Mouse (Mus musculus): ENCODE data around the gene Grid2. TPM values are rescaled to one million over a fixed set of nuclear protein-coding genes. Genes with fewer than 3 reads are reported as not detected.
A peak's percentile ranks its signal among the peaks of the same experiment; 100 is the strongest.

Gene Grid2
- polyA plus RNA-seq, 1 experiment from 2014 or later: 2.1 TPM

- ATAC-seq (ENCODE audit: insufficient number of reproducible peaks, low FRiP score, low TSS enrichment, low read depth): no peak
- Histone ChIP-seq H3K27ac (replicated peaks) (no peak overlapping the region), H3K9me3 (replicated peaks) (no peaks in the 10 kb centered on the region), H3K27me3 (no peaks in the 10 kb centered on the region), H3K4me3 (replicated peaks) (no peak overlapping the region), H3K9ac (no peak overlapping the region), H3K4me2 (replicated peaks) (no peak overlapping the region), H3K4me1 (no peaks in the 10 kb centered on the region), H3K36me3 (no peaks in the 10 kb centered on the region)
- 57% methylated on average over 3 of the region's 3 CpGs for WGBS
Observed at GRCm38 (mm10) chr6:64327876-64328275, 1072.2 kb downstream of the Grid2 start.

GRCm38 (mm10) chr6:64398413-64399098 is 1142.9 kb downstream of the Grid2 start:
- no peak for ATAC-seq (ENCODE audit: insufficient number of reproducible peaks, low FRiP score, low TSS enrichment, low read depth)
- WGBS: 87% methylated on average over 4 of the region's 4 CpGs
- Histone ChIP-seq H3K27me3 (no peaks in the 10 kb centered on the region), H3K27ac (replicated peaks) (no peak overlapping the region), H3K9me3 (replicated peaks) (no peaks in the 10 kb centered on the region), H3K4me1 (no peaks in the 10 kb centered on the region), H3K4me3 (replicated peaks) (no peak overlapping the region), H3K9ac (no peak overlapping the region), H3K36me3 (no peaks in the 10 kb centered on the region), H3K4me2 (replicated peaks) (no peak overlapping the region)

DNA sequence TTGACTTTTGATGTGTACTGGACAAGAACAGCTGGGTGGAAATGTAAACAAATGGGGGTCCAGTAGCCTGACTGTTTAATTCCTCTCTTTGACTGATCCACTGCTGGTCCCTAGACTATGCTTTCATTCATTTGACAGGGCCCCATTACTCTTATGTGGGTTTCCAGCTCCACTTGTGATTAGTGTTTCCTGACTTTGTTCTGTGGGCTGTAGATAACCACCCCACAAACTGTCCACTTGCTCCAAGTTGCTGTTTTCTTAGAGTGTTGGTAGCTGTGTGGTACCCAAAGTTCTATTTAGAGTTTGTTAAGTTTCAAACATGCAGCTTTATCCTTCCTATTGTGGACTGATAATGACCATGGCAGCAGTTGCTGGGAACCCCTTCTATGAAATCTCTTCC is 1172.0 kb downstream of the Grid2 start:
- no peak overlapping the region for H3K4me2 ChIP-seq (replicated peaks)
- H3K36me3 ChIP-seq: no peaks in the 10 kb centered on the region
- no peak overlapping the region for H3K9ac ChIP-seq
- H3K9me3 ChIP-seq (replicated peaks): no peaks in the 10 kb centered on the region
- ATAC-seq (ENCODE audit: insufficient number of reproducible peaks, low FRiP score, low TSS enrichment, low read depth): no peak
- H3K4me1 ChIP-seq: no peaks in the 10 kb centered on the region
- H3K27ac ChIP-seq (replicated peaks): no peak overlapping the region
- no peaks in the 10 kb centered on the region for H3K27me3 ChIP-seq
- no peak overlapping the region for H3K4me3 ChIP-seq (replicated peaks)

DNA sequence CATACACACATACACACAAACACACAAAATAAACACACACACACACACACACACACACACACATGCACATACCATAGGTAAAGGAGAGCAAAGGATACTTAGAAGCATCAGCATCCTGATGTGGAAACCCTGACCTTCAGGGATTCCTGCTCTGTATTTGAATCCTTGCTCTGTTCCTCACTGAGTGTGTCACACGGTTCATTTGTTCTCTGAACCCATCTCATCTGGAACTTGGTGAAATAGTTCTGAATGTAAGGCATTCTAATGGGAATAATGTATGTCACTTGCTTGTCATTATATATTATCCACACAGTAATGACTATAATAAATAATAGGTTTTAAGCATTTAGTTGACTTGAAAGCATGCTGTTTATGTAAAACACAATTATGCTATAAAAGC is 1173.2 kb downstream of the Grid2 start:
- Histone ChIP-seq H3K4me2 (replicated peaks) (no peak overlapping the region), H3K9ac (no peak overlapping the region), H3K9me3 (replicated peaks) (no peaks in the 10 kb centered on the region), H3K36me3 (no peaks in the 10 kb centered on the region), H3K27me3 (no peaks in the 10 kb centered on the region), H3K4me3 (replicated peaks) (no peak overlapping the region), H3K27ac (replicated peaks) (no peak overlapping the region), H3K4me1 (no peaks in the 10 kb centered on the region)
- WGBS: 53% methylated on average over 1 of the region's 1 CpGs
- ATAC-seq (ENCODE audit: insufficient number of reproducible peaks, low FRiP score, low TSS enrichment, low read depth): no peak

DNA sequence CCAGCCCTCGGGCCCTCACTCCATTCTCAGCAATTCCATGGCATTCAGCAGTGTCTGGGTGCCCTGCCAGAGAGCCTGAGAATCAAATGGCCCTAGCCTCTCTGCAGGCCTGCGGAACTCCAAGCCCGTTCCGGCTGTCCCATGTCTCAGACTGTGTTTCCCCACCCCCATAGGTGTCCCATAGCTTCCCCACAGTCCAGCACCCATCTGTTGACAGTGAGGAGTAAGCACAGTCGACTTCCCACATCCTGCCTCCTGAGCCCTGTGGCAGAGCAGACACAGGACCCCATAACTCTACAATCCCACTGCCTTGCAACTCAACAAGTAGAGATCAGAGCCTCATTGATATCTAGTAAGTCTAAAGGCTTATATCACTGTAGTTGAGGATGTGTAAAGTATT is 1192.5 kb downstream of the Grid2 start:
- WGBS: 80% methylated on average over 5 of the region's 5 CpGs
- Histone ChIP-seq H3K9me3 (replicated peaks) (no peaks in the 10 kb centered on the region), H3K27ac (replicated peaks) (no peak overlapping the region), H3K27me3 (no peaks in the 10 kb centered on the region), H3K9ac (no peak overlapping the region), H3K4me2 (replicated peaks) (no peak overlapping the region), H3K4me3 (replicated peaks) (no peak overlapping the region), H3K4me1 (no peaks in the 10 kb centered on the region), H3K36me3 (no peaks in the 10 kb centered on the region)
- ATAC-seq (ENCODE audit: insufficient number of reproducible peaks, low FRiP score, low TSS enrichment, low read depth): no peak

DNA sequence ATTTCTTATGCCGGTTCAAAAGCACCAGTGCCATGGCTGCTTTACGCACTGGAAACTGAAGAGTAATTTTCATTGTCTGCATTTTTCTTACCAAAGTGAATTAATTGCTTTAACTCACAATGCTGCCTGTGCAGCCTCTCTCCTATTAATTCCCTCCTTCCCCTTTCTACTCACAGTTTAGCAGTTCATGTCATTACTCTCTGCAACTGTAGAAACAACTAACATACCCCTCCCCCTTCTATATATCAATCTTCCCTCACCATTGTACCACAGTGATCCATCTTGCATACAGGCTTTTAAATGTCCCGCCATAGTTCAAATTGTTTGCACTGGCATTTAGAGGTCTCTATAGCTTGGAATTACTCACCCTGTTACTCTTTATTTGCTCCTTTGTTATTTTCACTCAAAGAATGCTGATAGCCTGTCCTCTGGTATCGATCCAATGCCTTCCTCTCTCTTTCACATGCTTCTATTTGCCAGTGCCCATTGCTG is 1193.2 kb downstream of the Grid2 start:
- Histone ChIP-seq H3K36me3 (no peaks in the 10 kb centered on the region), H3K27me3 (no peaks in the 10 kb centered on the region), H3K27ac (replicated peaks) (no peak overlapping the region), H3K9me3 (replicated peaks) (no peaks in the 10 kb centered on the region), H3K4me3 (replicated peaks) (no peak overlapping the region), H3K9ac (no peak overlapping the region), H3K4me2 (replicated peaks) (no peak overlapping the region), H3K4me1 (no peaks in the 10 kb centered on the region)
- WGBS: 80% methylated on average over 4 of the region's 4 CpGs
- no peak for ATAC-seq (ENCODE audit: insufficient number of reproducible peaks, low FRiP score, low TSS enrichment, low read depth)

DNA sequence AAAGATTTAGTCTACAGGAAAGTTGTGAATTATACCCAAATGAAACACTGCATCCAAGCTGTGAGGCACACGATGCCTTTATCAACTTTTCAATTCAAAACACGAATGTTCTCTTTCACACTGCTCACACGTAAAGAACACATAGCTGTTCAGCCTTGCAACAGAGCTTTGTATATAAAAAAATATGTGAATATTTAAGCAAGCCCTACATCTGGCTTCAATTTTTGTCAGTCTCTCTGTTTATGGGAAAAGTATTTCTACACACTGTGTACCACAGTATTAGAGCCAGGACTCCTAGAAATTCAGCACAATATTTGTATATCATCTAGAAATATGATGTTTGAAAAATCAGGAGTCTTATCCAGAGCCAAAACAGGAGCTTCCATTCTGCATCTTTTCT is 1195.1 kb downstream of the Grid2 start:
- Histone ChIP-seq H3K4me2 (replicated peaks) (no peak overlapping the region), H3K27ac (replicated peaks) (no peak overlapping the region), H3K36me3 (no peaks in the 10 kb centered on the region), H3K4me3 (replicated peaks) (no peak overlapping the region), H3K4me1 (no peaks in the 10 kb centered on the region), H3K27me3 (no peaks in the 10 kb centered on the region), H3K9ac (no peak overlapping the region), H3K9me3 (replicated peaks) (no peaks in the 10 kb centered on the region)
- peak; percentile 47; the same call in 1 of the 2 replicates for ATAC-seq (ENCODE audit: insufficient number of reproducible peaks, low FRiP score, low TSS enrichment, low read depth)
- WGBS: 35% methylated on average over 3 of the region's 3 CpGs

DNA sequence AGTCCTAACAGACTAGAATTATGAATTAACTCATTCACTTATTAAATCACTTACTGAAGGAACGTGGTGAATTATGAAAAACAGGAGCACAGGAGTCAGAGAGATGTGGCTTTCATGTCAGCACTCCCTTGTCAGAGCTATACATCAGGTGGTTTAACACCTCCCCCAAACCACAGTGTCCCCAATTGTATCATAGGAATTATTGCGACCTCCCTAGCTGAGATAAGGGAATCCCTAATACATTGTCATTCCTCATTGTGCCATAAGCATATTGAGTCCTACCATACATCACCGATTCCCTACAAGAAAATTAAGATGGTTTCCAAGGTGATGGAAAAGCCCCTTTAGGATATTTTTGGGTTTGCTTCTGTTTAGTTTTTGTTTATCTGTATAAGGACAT is 1224.2 kb downstream of the Grid2 start:
- Histone ChIP-seq H3K4me1 (no peaks in the 10 kb centered on the region), H3K36me3 (no peaks in the 10 kb centered on the region), H3K4me2 (replicated peaks) (no peak overlapping the region), H3K27ac (replicated peaks) (no peak overlapping the region), H3K9ac (no peak overlapping the region), H3K4me3 (replicated peaks) (no peak overlapping the region), H3K9me3 (replicated peaks) (no peaks in the 10 kb centered on the region), H3K27me3 (no peaks in the 10 kb centered on the region)
- 77% methylated on average over 3 of the region's 3 CpGs for WGBS
- no peak for ATAC-seq (ENCODE audit: insufficient number of reproducible peaks, low FRiP score, low TSS enrichment, low read depth)

DNA sequence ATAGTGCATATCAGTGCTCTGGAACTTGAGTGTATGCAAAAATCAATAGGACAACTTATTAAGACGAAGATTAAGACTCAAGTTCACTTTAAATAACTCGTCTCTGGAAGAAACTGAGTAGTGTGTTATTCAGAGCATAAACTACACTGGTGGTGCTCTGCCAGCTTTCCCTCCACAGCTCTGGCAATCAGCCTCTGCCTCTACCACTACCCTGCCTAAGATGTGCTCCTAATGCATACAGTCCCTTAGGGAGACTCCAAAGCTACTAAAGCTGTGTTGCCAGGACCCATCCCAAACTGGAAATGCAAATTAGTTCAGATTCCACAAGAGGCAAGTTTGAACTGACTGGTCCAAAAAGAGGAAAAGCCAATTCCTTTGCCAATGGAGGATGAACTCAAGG is 1224.9 kb downstream of the Grid2 start:
- Histone ChIP-seq H3K4me1 (no peaks in the 10 kb centered on the region), H3K27me3 (no peaks in the 10 kb centered on the region), H3K36me3 (no peaks in the 10 kb centered on the region), H3K9ac (no peak overlapping the region), H3K9me3 (replicated peaks) (no peaks in the 10 kb centered on the region), H3K4me2 (replicated peaks) (no peak overlapping the region), H3K4me3 (replicated peaks) (no peak overlapping the region), H3K27ac (replicated peaks) (no peak overlapping the region)
- 73% methylated on average over 2 of the region's 2 CpGs for WGBS
- ATAC-seq (ENCODE audit: insufficient number of reproducible peaks, low FRiP score, low TSS enrichment, low read depth): no peak

DNA sequence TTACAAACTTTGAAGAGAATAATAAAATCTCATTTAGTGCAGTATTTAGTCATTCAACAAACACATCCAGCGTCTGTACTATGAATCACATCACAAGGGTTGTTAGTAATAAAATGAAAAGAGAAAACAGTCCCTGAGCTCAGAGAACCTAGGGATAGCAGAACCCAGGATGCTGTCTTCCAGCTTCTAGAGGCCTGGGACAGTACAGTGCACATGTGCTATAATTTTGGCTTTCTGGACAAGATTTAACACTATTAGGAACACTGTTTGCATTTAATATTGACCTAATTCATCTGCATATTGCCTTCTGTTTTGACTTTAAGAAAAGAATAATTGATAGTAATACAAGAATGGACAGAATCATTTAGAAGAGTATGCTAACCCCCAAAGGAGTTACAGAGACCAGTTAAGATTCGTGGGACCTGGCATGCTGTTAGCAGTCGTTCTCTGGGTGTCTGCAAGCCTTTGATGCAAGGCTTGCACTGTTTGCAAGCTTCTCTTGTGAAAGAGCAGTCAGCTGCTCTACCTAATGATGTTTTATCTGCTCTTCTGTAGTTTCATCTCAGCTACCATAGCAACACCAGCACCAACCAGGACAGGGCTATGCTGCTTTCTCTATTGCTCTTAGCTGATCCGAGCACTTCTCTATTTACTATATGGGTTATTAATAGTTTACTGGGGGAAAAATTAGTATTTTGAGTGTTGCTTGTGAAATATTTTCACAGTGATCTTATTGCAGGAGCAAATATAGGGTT is 1234.8 kb downstream of the Grid2 start:
- Histone ChIP-seq H3K27me3 (no peaks in the 10 kb centered on the region), H3K9me3 (replicated peaks) (no peaks in the 10 kb centered on the region), H3K36me3 (no peaks in the 10 kb centered on the region), H3K27ac (replicated peaks) (no peak overlapping the region), H3K9ac (no peak overlapping the region), H3K4me3 (replicated peaks) (no peak overlapping the region), H3K4me1 (no peaks in the 10 kb centered on the region), H3K4me2 (replicated peaks) (no peak overlapping the region)
- 70% methylated on average over 4 of the region's 4 CpGs for WGBS
- ATAC-seq (ENCODE audit: insufficient number of reproducible peaks, low FRiP score, low TSS enrichment, low read depth): no peak

DNA sequence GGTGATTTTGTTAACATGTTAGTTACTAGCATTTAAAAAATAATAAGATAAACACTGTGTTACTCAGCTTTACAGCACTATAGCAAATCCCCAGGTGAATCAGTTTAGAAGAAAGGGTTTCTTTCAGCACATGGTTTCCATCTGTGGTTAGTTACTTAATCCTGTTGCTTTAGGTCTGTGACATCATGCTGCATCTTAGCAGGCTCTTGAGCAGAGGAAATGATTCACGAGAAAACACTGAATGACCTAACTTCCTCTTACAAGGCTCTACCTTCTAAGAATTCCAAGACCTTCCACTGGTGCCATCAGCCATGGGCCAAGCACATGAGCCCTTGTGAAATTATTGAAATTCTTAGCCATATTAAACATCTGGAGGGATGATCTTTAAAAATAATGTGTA is 1248.7 kb downstream of the Grid2 start:
- Histone ChIP-seq H3K4me1 (no peaks in the 10 kb centered on the region), H3K4me2 (replicated peaks) (no peak overlapping the region), H3K9me3 (replicated peaks) (no peaks in the 10 kb centered on the region), H3K27me3 (no peaks in the 10 kb centered on the region), H3K27ac (replicated peaks) (no peak overlapping the region), H3K9ac (no peak overlapping the region), H3K4me3 (replicated peaks) (no peak overlapping the region), H3K36me3 (no peaks in the 10 kb centered on the region)
- 13% methylated on average over 1 of the region's 1 CpGs for WGBS
- ATAC-seq (ENCODE audit: insufficient number of reproducible peaks, low FRiP score, low TSS enrichment, low read depth): no peak

DNA sequence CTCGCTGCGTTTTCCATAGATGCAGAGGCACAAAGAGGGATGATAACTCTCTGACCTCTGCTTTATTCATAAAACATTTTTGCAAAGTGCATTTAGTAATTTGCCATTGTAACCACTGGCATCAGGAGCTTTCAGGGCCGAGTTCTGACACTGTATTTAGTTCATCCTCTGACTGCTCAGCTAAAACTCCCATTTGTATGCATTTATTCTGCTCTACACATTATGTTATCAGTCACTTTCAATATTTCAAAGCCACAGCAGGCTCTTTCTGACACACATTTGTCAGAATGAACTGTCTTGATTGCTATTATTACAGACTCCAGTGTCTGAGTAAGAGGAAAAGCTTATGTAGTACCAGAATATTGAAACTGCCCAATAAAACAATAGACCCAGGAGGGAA is 1286.5 kb downstream of the Grid2 start:
- Histone ChIP-seq H3K27ac (replicated peaks) (no peak overlapping the region), H3K4me2 (replicated peaks) (no peak overlapping the region), H3K27me3 (no peaks in the 10 kb centered on the region), H3K36me3 (no peaks in the 10 kb centered on the region), H3K9ac (no peak overlapping the region), H3K9me3 (replicated peaks) (no peaks in the 10 kb centered on the region), H3K4me1 (no peaks in the 10 kb centered on the region), H3K4me3 (replicated peaks) (no peak overlapping the region)
- WGBS: 84% methylated on average over 3 of the region's 3 CpGs
- no peak for ATAC-seq (ENCODE audit: insufficient number of reproducible peaks, low FRiP score, low TSS enrichment, low read depth)
